Mouse (Mus musculus): Measurements from ENCODE around the gene Wdfy3.
"Not testable (repeated sequence)": the region's sequence is repeated elsewhere in the genome, so short reads cannot be mapped to it uniquely, and the experiment has no call there.

The Wdfy3 gene

DNA sequence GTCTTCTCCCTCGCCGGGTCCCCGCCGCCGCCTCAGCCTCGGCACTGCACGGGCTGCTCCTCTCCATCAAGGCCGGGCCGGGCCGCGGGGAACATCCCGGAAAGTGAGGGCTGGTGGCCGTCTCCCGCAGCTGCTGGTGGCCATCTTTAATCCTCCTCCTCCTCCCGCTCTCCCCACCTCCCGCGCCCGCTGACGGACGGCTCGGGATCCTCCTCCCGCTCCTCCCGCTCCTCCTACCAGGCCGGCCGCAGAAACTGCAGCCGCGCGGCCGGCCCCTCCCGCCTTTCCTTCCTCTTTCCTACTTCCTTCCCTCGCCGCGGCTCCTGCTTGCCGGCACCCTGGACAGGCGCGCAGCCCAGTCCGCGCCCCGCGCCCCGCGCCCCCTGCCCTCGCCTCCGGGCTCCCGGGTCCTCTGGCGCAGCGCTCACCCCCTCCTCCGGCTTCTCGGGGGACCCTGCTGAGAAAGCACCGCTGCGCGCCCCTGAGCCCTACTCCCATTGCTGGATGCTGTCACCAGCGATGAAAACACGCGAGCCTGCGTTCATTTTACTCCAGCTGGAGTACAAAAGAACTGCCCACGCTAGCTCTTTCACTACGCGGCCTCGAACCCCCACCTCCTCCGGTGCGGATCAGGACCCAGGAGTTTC lies at the start of gene Wdfy3:
Gene Wdfy3 (minus strand): TSS at position 155 of the 647 bp plus-strand sequence.
- DNase-seq (ENCODE audit: low spot score in 2 of 2), result peak; percentile 34 to 42

DNA sequence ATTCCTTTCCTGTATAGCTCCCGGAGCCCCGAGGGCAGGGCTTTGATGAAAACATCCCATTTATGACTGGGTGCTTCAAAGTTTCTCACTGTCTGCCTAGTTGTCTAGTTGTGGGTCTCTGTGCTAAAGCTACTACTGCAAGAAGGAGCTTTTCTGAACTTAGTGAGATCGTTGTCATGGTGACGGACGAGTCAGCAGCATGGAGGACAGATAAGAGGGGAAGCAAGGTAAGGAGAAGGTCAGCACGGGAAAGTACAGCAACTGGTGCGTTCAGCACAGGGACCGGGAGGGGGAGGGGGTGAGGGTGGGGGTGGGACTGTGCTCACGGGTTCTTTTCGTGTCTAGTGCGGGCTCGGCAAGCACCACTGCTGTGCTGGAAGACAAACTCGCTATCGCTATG lies 43.3 kb upstream of the Wdfy3 start:
- no peak for DNase-seq (ENCODE audit: low spot score in 2 of 2)

GRCm38 (mm10) chr5:102112034-102112433 lies 42.3 kb upstream of the Wdfy3 start:
- DNase-seq (ENCODE audit: low spot score in 2 of 2), result no peak

GRCm38 (mm10) chr5:102110031-102110430 lies 40.3 kb upstream of the Wdfy3 start:
- no peak for DNase-seq (ENCODE audit: low spot score in 2 of 2)

DNA sequence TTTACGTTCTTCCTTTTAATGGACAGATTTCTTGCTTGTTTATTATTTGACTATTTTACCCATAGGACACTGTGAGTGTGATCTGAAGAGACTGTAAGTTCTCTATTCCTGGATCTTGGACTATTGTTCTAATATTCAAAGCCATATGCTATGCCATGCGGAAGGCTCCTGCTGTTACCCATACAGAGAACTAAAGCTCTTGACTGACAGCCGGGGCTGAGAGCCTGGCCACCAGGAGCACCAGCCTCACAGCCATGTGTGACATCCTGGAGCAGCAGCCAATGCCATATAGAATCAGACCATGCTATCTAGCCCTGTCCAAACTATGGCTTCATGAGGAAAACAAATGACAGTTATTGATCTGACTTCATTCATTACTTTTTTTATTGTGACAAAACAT lies 36.2 kb upstream of the Wdfy3 start:
- DNase-seq (ENCODE audit: low spot score in 2 of 2), result no peak

GRCm38 (mm10) chr5:102101815-102102214 lies 32.1 kb upstream of the Wdfy3 start:
- not testable (repeated sequence) for DNase-seq (ENCODE audit: low spot score in 2 of 2)

DNA sequence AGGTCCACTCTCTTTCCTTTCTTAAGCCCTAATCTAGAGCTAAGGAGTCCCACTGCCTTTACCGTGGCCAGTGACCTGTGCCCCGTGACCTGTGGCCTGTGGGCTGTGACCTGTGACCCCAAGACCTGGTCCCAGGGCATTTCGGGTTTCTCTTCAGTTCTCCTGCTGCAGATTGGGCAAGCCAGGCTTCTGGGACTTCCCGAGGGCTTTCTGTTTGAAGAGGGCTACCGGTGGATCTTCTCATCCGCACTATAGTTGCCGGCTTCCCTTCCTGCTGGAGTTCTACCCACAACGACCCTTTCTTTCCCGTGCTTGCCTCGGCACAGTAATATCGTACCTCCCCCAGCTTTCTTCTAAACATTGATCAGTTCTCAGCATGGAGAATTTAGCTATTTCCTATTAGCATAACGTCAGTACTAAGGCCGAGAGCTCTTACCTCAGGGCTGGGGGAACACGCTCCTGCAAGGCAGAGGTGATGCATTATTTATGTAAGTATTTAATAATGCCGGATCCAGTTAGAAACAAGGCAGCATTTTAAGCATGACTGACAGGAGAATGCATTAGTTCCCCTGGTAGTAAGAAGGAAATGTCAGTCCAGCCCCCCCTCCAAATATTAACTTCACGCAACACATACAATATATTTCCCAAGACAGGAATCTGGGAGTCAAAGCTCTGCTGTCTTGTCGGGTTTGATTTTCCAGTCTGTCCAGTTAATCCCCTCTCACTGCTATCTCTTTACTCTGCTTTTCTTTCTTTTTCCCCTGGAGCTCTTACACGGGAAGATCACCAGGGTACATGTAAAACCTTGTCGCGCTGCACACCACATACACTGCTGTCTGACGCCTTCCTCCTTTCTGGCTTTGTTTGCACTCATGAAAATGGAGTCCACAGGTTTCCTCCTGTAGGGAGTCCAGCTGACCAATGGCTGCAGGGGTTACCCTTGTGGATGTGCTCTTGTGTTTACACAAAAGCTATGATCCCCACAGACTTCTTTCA lies 30.8 kb upstream of the Wdfy3 start:
- DNase-seq (ENCODE audit: low spot score in 2 of 2), result no peak

GRCm38 (mm10) chr5:102095576-102095975 lies 25.9 kb upstream of the Wdfy3 start:
- DNase-seq (ENCODE audit: low spot score in 2 of 2), result no peak

DNA sequence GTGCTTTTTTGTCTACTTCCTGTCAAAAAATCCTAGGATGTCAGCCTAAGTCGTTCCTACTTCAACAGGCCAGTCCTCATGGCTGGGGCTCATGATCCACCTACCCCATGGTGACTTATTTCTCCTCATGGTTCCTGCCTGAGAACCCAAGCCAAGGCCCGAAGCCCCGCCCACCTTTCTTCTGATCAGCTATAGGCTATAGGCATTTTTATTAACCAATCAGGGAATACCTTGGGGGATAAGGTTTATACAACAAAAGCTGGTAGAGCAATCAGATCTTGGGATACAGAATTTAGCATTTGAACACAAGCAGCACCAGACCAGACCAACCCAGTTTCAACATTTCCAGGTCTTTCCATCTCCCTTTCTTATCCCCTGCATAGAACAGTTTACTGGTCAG lies 21.0 kb upstream of the Wdfy3 start:
- DNase-seq (ENCODE audit: low spot score in 2 of 2), result no peak

GRCm38 (mm10) chr5:102084737-102085705 lies 15.3 kb upstream of the Wdfy3 start:
- DNase-seq (ENCODE audit: low spot score in 2 of 2), result no peak

GRCm38 (mm10) chr5:102074086-102074485 lies 4.4 kb upstream of the Wdfy3 start:
- DNase-seq (ENCODE audit: low spot score in 2 of 2), result peak in 1 of 2 experiments; percentile 40

DNA sequence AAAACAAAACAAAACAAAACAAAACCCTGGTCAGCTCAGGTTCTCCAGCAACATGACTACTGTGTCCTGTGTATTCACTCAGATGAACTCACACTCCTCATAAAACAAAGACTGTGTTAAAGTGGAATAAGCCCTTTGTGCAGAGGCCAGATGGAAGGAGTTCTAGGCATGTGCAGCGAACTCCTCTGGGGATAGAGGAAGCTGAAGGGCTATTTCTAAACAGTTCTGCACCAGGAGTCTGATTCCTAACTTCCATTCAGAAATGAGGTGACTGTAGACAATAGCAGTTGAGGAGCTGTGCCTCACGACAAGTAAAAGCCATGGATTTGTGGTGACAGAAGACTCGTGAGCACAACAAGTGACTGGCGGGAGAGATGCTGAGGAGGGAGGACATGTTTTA lies 2.3 kb upstream of the Wdfy3 start:
- DNase-seq (ENCODE audit: low spot score in 2 of 2), result no peak

DNA sequence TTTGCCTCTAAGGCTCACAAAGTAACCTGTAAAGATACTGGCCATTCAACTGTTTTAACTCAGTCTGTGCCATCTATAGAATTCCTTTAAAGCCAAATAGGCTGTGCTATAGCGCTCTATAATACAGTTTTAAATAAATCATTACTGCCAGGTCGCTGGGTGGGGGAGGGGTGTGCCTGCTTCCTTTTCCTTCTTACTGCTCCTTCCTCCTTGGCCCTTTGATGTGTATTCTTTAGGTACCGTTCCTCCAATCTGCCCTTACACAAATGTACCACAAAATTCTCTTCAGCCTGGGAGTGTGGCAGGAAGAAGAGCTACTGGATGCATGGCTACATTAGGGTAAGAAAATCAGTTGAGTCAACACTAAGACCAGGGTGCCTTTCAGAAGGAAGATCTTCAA lies 1.5 kb upstream of the Wdfy3 start:
- no peak for DNase-seq (ENCODE audit: low spot score in 2 of 2)

- no peak for DNase-seq (ENCODE audit: low spot score in 2 of 2)
Measured at GRCm38 (mm10) chr5:102070788-102071187, 1.1 kb upstream of the Wdfy3 start.

DNA sequence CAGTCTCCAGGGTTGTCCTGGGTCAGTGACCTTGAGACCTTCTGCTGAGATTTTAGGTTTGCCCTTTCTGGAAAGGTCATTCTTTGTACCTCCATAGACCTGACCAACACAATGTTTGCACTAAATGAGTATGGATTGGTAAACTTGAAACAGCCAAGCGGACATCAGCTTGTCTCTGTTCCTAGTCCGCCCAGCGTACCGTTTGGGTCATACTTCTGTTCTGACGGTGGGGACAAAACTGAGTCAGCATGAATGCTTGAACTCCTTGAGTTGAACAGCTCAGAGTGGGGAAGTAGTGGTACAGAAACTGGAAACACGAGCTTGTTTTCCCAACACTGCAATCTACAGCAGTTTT lies 670 bp upstream of the Wdfy3 start:
- DNase-seq (ENCODE audit: low spot score in 2 of 2), result no peak

DNA sequence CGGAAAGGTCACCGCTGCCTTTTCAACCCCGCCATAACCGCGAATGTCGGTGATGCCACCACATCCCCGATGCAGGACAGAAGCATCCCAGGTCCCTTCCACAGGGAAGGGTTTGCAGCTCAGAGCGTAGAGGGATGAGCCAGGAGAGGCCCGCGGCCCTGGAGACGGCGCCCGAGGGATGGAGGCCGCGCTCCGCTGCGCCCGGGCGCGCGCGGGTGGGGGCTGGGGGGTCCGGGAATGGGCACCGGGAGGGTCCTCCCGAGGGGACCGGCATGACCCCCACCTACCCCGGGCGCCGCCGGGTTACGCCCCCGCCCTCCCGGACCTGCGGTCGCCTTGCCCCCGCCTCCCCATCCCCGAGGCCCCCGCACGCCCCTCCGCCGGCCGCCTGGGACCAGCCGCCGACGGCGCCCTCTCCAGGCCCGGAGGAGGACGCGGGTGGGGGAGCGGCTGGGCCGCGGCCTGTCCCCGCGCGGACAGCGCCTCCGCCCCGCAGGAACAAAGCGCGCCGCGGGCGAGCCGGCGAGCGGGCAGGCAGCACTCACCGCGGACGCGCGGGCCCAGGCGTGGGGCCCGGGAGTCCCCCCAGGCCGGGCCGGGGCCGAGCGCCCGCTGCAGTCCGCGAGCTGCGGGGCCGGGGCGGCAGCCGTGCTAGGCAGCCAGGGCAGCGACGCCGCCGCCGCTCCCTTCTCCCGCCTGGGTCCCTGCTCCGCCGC lies 512 bp downstream of the Wdfy3 start:
- no peak for DNase-seq (ENCODE audit: low spot score in 2 of 2)

GRCm38 (mm10) chr5:102066458-102066857 lies 3.3 kb downstream of the Wdfy3 start:
- DNase-seq (ENCODE audit: low spot score in 2 of 2), result no peak

DNA sequence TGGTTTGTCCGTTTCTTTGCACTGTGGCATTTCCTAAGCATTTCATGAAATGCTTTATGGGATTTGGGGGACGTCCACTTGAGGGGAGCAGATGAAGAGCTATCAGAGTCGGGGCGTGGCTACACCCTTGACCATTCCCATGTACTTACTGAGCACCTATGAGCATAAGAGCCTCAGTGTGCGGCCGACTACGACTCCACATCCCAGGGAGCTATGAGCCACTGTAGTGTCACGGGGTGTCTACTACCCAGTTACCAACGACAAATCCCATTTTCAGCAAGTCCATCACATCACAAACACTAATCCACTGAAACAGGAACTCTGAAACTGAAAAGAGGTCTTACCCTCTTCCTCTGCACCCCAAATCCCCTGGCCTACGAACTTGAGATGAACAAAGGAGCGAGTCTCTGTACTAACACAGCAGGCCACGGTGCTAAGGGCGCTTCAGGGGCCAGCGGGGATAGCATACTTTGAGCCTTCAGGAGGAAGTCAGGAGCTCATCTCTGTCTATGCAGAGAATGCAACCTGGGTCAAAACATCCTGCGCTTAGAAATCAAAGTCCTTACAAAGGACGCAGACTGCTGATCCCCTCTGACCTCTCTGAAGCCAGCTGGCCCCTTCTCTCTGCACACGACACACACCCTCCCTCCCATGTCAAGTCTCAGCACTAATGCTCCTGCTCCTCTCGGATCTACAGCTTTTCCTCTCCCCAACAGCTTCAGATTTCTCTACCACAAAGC lies 6.5 kb downstream of the Wdfy3 start:
- no peak for DNase-seq (ENCODE audit: low spot score in 2 of 2)

GRCm38 (mm10) chr5:102061816-102062215 lies 7.9 kb downstream of the Wdfy3 start:
- DNase-seq (ENCODE audit: low spot score in 2 of 2), result no peak

- no peak for DNase-seq (ENCODE audit: low spot score in 2 of 2)
Measured at GRCm38 (mm10) chr5:102055946-102056345, 13.8 kb downstream of the Wdfy3 start.

Measured in spleen, postnatal 14 days (tissue).